Mouse (Mus musculus): ENCODE data around the gene Btnl1.

- TF ChIP-seq CTCF (IDR thresholded peaks at IDR 0.05; ENCODE audit: borderline replicate concordance, insufficient read depth, low read length) (no peak), POLR2A (IDR thresholded peaks at IDR 0.05; ENCODE audit: low read depth, low read length) (no peak)
These were observed 13.1 kb upstream of the Btnl1 start for GRCm38 (mm10) chr17:34363676-34364310.

Measured in embryonic fibroblast, embryonic 13.5 days (primary cell).